Mouse (Mus musculus) liver, adult 2 months (tissue): ENCODE data around the gene Kcnb1.

ENCODE experiments used
- CTCF ChIP-seq: fragments of 200-500 bp; IDR thresholded peaks from 2 replicates; pipeline ENCODE4 v1.5.1; 2011; ENCODE audit warnings: low read depth, low read length, control low read depth
- POLR2A ChIP-seq: fragments of 200-500 bp; IDR thresholded peaks from 2 replicates; pipeline ENCODE4 v1.6.1; 2011; ENCODE audit warnings: low read length, control low read depth; ENCODE audit not compliant: insufficient read depth; ENCODE audit errors: extremely low read depth

DNA sequence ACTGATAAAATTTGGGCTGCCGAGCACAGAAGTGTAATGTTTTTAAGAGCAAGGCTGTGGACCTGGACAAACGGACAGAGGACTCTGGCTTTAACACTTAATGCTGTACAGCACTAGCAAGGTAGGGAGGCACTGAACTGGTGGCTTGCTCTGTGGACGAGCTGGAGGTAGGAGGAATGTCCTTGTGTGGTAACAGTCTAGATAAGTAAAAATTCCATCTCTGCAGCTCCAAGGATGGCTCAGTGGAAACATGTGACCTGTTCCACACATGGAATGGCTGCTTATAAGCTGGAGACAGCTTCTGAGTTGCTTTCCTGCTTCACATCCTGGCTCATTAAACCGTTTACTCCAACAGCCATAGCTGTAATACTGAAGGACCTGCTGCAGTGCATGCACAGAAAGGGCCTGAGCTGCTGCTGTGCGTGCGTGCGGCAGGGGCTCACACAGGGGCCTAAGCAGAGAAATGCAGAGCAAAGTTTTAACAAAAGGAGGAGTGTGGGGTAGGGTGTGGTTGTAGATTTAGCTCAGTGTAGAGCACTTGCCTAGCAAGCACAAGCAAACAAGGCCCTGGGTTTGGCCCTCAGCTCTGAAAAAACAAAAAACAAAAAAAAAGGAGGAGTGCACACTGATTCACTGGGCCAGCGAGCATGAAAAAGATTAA is 141.1 kb downstream of the Kcnb1 start:
- TF ChIP-seq CTCF, result no peak
- TF ChIP-seq POLR2A, result no peak
